Comparison of ENCODE assay signal across 10 mouse cellular contexts in the genomic region with DNA sequence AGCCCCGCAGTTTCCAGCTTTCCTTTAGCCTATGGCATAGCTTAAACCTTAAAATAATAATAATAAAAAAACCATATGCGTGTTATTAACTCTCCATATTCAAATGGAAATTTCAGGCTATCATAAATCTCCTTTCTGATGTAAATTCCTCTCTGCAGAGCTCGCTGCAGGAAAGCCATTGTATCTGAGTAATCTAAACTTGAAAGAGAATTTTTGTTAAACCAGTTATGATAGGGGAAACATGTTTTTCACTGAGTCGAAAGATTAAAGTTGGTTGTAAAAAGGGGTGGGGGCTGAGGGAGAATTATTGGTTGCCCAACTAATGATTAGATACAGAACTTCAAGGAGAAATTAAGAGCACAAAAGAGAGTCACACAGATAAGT.
DNase-seq lines count a peak whose midpoint lies in the region; ATAC-seq and TF ChIP-seq lines count a peak whose summit lies in the region.
"Had no signal": no experiment of that assay in that cellular context is flagged by ENCODE, and none has a peak within 500 bp of the region (broad histone marks: within the 10 kb centered on the region; RNA-seq: fewer than 3 reads in every experiment).

No protein-coding gene starts in this region.

- H3K9ac ChIP-seq in kidney, embryonic 14.5 days (ENCODE audit: low read depth, low read length), result peak overlapping the region; percentile 34; the same call in 1 of the 2 replicates
- H3K9ac ChIP-seq in forebrain, embryonic 12.5 days, result no peak overlapping the region
- no peak overlapping the region for H3K9ac ChIP-seq in midbrain, postnatal 0 days (replicated peaks; ENCODE audit: low read length, poor library complexity, severe bottlenecking)

- no peaks in the 10 kb centered on the region for H3K9me3 ChIP-seq in kidney, embryonic 14.5 days (ENCODE audit: control insufficient read depth, low read length)
- no peaks in the 10 kb centered on the region for H3K9me3 ChIP-seq in forebrain, embryonic 12.5 days
- H3K9me3 ChIP-seq in limb, embryonic 10.5 days (replicated peaks), result no peaks in the 10 kb centered on the region
- H3K9me3 ChIP-seq in midbrain, postnatal 0 days (ENCODE audit: low read length), result no peaks in the 10 kb centered on the region

- no peaks in the 10 kb centered on the region for H3K27me3 ChIP-seq in kidney, embryonic 14.5 days (ENCODE audit: control insufficient read depth, insufficient read depth, low read length)
- H3K27me3 ChIP-seq in forebrain, embryonic 12.5 days, result peaks cover 41% of the 10 kb centered on the region
- H3K27me3 ChIP-seq in limb, embryonic 10.5 days (ENCODE audit: low read depth, poor library complexity, severe bottlenecking), result no peaks in the 10 kb centered on the region
- no peaks in the 10 kb centered on the region for H3K27me3 ChIP-seq in midbrain, postnatal 0 days (ENCODE audit: insufficient read depth, low read length)

- H3K4me1 ChIP-seq in kidney, embryonic 14.5 days (ENCODE audit: control insufficient read depth, insufficient read depth, low read length), result no peaks in the 10 kb centered on the region; the same call in 1 of the 2 replicates
- peaks cover 48% of the 10 kb centered on the region for H3K4me1 ChIP-seq in forebrain, embryonic 12.5 days
- peaks cover 62% of the 10 kb centered on the region for H3K4me1 ChIP-seq in limb, embryonic 10.5 days
- H3K4me1 ChIP-seq in midbrain, postnatal 0 days (ENCODE audit: insufficient read depth, low read length), result no peaks in the 10 kb centered on the region

- no peak for DNase-seq in kidney, postnatal 36 days
- no peak for DNase-seq in limb, embryonic 10.5 days (ENCODE audit: low spot score)
- no peak for DNase-seq in midbrain, postnatal 0 days (ENCODE audit: low spot score)
- no peak for DNase-seq in layer of hippocampus, postnatal 10 days (ENCODE audit: low spot score in 2 of 2)
- no peak for DNase-seq in kidney, adult 18-20 months
- no peak for DNase-seq in MN1 (ENCODE audit: low spot score)
- DNase-seq: cerebellum, adult 2 months; left cerebral cortex, postnatal 4 days had no signal

- no peaks in the 10 kb centered on the region for H3K36me3 ChIP-seq in kidney, embryonic 14.5 days (ENCODE audit: control insufficient read depth, insufficient read depth, low read length)
- H3K36me3 ChIP-seq in forebrain, embryonic 12.5 days (replicated peaks), result no peaks in the 10 kb centered on the region
- H3K36me3 ChIP-seq in limb, embryonic 10.5 days, result no peaks in the 10 kb centered on the region
- no peaks in the 10 kb centered on the region for H3K36me3 ChIP-seq in midbrain, postnatal 0 days (ENCODE audit: insufficient read depth, low read length)

- no peak overlapping the region for H3K27ac ChIP-seq in kidney, embryonic 14.5 days (ENCODE audit: low read depth, low read length)
- no peak overlapping the region for H3K27ac ChIP-seq in forebrain, embryonic 12.5 days
- H3K27ac ChIP-seq in limb, embryonic 10.5 days, result peak overlapping the region; percentile 83
- H3K27ac ChIP-seq in midbrain, postnatal 0 days (ENCODE audit: low read depth, low read length), result no peak overlapping the region

- peak overlapping the region; percentile 45 for H3K4me2 ChIP-seq in kidney, embryonic 14.5 days (replicated peaks; ENCODE audit: low read depth, low read length)
- peak overlapping the region; percentile 47 for H3K4me2 ChIP-seq in forebrain, embryonic 12.5 days
- H3K4me2 ChIP-seq in midbrain, postnatal 0 days (ENCODE audit: low read depth, low read length, poor library complexity, severe bottlenecking), result peak overlapping the region; percentile 26

- H3K4me3 ChIP-seq in kidney, embryonic 14.5 days (ENCODE audit: low read length), result peak overlapping the region; percentile 22; the same call in 1 of the 2 replicates
- peak overlapping the region; percentile 19 for H3K4me3 ChIP-seq in forebrain, embryonic 12.5 days (replicated peaks)
- H3K4me3 ChIP-seq in limb, embryonic 10.5 days, result peak overlapping the region; percentile 28
- no peak overlapping the region; the same call in 1 of the 2 replicates for H3K4me3 ChIP-seq in midbrain, postnatal 0 days (ENCODE audit: low read depth, low read length)

- ATAC-seq in kidney, embryonic 14.5 days (ENCODE audit: low FRiP score, low TSS enrichment), result no peak
- ATAC-seq in forebrain, embryonic 12.5 days (ENCODE audit: low FRiP score), result no peak
- ATAC-seq in midbrain, postnatal 0 days (ENCODE audit: low FRiP score), result no peak

- 4% methylated on average over 4 of the region's 4 CpGs for WGBS in kidney, embryonic 14.5 days
- 3% methylated on average over 4 of the region's 4 CpGs for WGBS in forebrain, embryonic 12.5 days
- 21% methylated on average over 4 of the region's 4 CpGs for WGBS in limb, embryonic 10.5 days
- 8% methylated on average over 4 of the region's 4 CpGs for WGBS in midbrain, postnatal 0 days

- TF ChIP-seq CTCF in midbrain, postnatal 0 days (IDR thresholded peaks at IDR 0.05), result no peak
